Comparison of ENCODE assay signal across 24 mouse cellular contexts in genomic region chr11:20480632-20481031, GRCm38 (mm10).
A peak's percentile ranks its signal among the peaks of the same experiment; 100 is the strongest.
DNase-seq lines count a peak whose midpoint lies in the region; ATAC-seq and TF ChIP-seq lines count a peak whose summit lies in the region.
"Had no signal": no experiment of that assay in that cellular context is flagged by ENCODE, and none has a peak within 500 bp of the region (broad histone marks: within the 10 kb centered on the region; RNA-seq: fewer than 3 reads in every experiment).

No protein-coding gene starts in this region.

- H3K9me3 ChIP-seq in liver, embryonic 14.5 days (ENCODE audit: control insufficient read depth, low read length) = no peaks in the 10 kb centered on the region
- 0 out of 2 replicates have a peak, but pooled peaks cover 5% of the 10 kb centered on the region for H3K9me3 ChIP-seq in midbrain, embryonic 11.5 days (ENCODE audit: control insufficient read depth, low read length)
- H3K9me3 ChIP-seq in midbrain, embryonic 15.5 days = 0 out of 2 replicates have a peak, but pooled peaks cover 7% of the 10 kb centered on the region
- H3K9me3 ChIP-seq: embryonic facial prominence, embryonic 12.5 days; forebrain, embryonic 15.5 days; G1E had no signal

- no peak overlapping the region for H3K9ac ChIP-seq in liver, embryonic 14.5 days (replicated peaks)
- no peak overlapping the region for H3K9ac ChIP-seq in midbrain, embryonic 11.5 days (ENCODE audit: low read length)
- no peak overlapping the region for H3K9ac ChIP-seq in midbrain, embryonic 15.5 days
- H3K9ac ChIP-seq: embryonic facial prominence, embryonic 12.5 days; forebrain, embryonic 13.5 days; forebrain, embryonic 15.5 days had no signal

- no peak overlapping the region for H3K27ac ChIP-seq in liver, embryonic 14.5 days
- no peak overlapping the region for H3K27ac ChIP-seq in midbrain, embryonic 11.5 days (ENCODE audit: low read depth, low read length)
- H3K27ac ChIP-seq in midbrain, embryonic 15.5 days = no peak overlapping the region
- H3K27ac ChIP-seq: embryonic facial prominence, embryonic 10.5 days; embryonic facial prominence, embryonic 12.5 days; forebrain, embryonic 13.5 days; forebrain, embryonic 15.5 days had no signal

- no peak overlapping the region for H3K4me2 ChIP-seq in liver, embryonic 14.5 days (ENCODE audit: low read depth)
- H3K4me2 ChIP-seq in midbrain, embryonic 11.5 days = no peak overlapping the region
- no peak overlapping the region for H3K4me2 ChIP-seq in midbrain, embryonic 15.5 days
- H3K4me2 ChIP-seq: embryonic facial prominence, embryonic 12.5 days; forebrain, embryonic 13.5 days; forebrain, embryonic 15.5 days had no signal

- no peaks in the 10 kb centered on the region for H3K36me3 ChIP-seq in liver, embryonic 14.5 days (replicated peaks; ENCODE audit: control insufficient read depth, insufficient read depth, low read depth)
- no peaks in the 10 kb centered on the region for H3K36me3 ChIP-seq in midbrain, embryonic 11.5 days (ENCODE audit: control insufficient read depth, insufficient read depth, low read length)
- H3K36me3 ChIP-seq in midbrain, embryonic 15.5 days (replicated peaks) = no peaks in the 10 kb centered on the region
- H3K36me3 ChIP-seq: embryonic facial prominence, embryonic 10.5 days; embryonic facial prominence, embryonic 12.5 days; forebrain, embryonic 15.5 days; G1E had no signal

- no peak for ATAC-seq in liver, embryonic 14.5 days (ENCODE audit: insufficient read depth)
- ATAC-seq in midbrain, embryonic 11.5 days (ENCODE audit: low FRiP score) = no peak
- ATAC-seq in midbrain, embryonic 15.5 days (replicated peaks) = no peak
- ATAC-seq: activated CD4-positive, CD25-positive, alpha-beta regulatory T cell, adult 4 months; CD4-positive, CD25-positive, alpha-beta regulatory T cell, adult 4 months; forebrain, embryonic 13.5 days; forebrain, embryonic 15.5 days; Patski had no signal

- no peak overlapping the region for H3K4me3 ChIP-seq in liver, embryonic 14.5 days (ENCODE audit: insufficient read depth in 1 of 2, low read depth in 2 of 2, low read length in 2 of 2)
- no peak overlapping the region for H3K4me3 ChIP-seq in midbrain, embryonic 11.5 days (ENCODE audit: low read depth, low read length)
- H3K4me3 ChIP-seq in midbrain, embryonic 15.5 days = no peak overlapping the region
- H3K4me3 ChIP-seq: embryonic facial prominence, embryonic 10.5 days; embryonic facial prominence, embryonic 12.5 days; forebrain, embryonic 13.5 days; forebrain, embryonic 15.5 days had no signal

- peak; percentile 26 for TF ChIP-seq CTCF in liver, embryonic 14.5 days (IDR thresholded peaks at IDR 0.05; ENCODE audit: low read depth)

- peaks cover 0 to 8% of the 10 kb centered on the region in 2 experiments; a peak in 2 of 4 replicates for H3K4me1 ChIP-seq in liver, embryonic 14.5 days (replicated peaks; ENCODE audit: control insufficient read depth in 2 of 2, insufficient read depth in 2 of 2, low read length in 1 of 2)
- peaks cover 7% of the 10 kb centered on the region for H3K4me1 ChIP-seq in midbrain, embryonic 11.5 days (ENCODE audit: control insufficient read depth, insufficient read depth, low read length)
- peaks cover 6% of the 10 kb centered on the region; the same call in 1 of the 2 replicates for H3K4me1 ChIP-seq in midbrain, embryonic 15.5 days

- DNase-seq in heart, adult 11 months = peak; percentile 76
- no peak for DNase-seq in heart, postnatal 4 days
- no peak for DNase-seq in liver, embryonic 14.5 days (ENCODE audit: low read depth in 3 of 3, low spot score in 3 of 3)
- no peak for DNase-seq in liver
- DNase-seq in midbrain, embryonic 11.5 days (ENCODE audit: low spot score, missing footprints) = peak; percentile 77
- no peak for DNase-seq in kidney, postnatal 14 days
- DNase-seq: adrenal gland, adult 8-10 months; adrenal gland, postnatal 14 days; adrenal gland, postnatal 36 days; B cell, adult 2 months; cerebellum, adult 11-12 months; cerebellum, adult 2 months; cerebellum, adult 9-10 months; cerebellum, postnatal 10 days; cerebellum, postnatal 25 days had no signal

- no peak for TF ChIP-seq EP300 in liver, embryonic 14.5 days (IDR thresholded peaks at IDR 0.05; ENCODE audit: low read depth)

- H3K27me3 ChIP-seq in liver, embryonic 14.5 days (ENCODE audit: control insufficient read depth, insufficient read depth, low read length) = no peaks in the 10 kb centered on the region
- no peaks in the 10 kb centered on the region for H3K27me3 ChIP-seq in midbrain, embryonic 11.5 days (ENCODE audit: control insufficient read depth, insufficient read depth, low read length)
- no peaks in the 10 kb centered on the region for H3K27me3 ChIP-seq in midbrain, embryonic 15.5 days (replicated peaks)
- H3K27me3 ChIP-seq: embryonic facial prominence, embryonic 12.5 days; forebrain, embryonic 13.5 days; forebrain, embryonic 15.5 days; Patski had no signal

- WGBS in liver, embryonic 14.5 days (ENCODE audit: insufficient replicate concordance) = 67% methylated on average over 3 of the region's 3 CpGs
- 89% methylated on average over 3 of the region's 3 CpGs for WGBS in midbrain, embryonic 11.5 days
- 90% methylated on average over 3 of the region's 3 CpGs for WGBS in midbrain, embryonic 15.5 days

Comparison
In these comparisons a context has a peak if more than half of its experiments do, and no peak if none do; other contexts are left out.
1. DNase-seq: peak in heart, adult 11 months (single experiment) and midbrain, embryonic 11.5 days (single experiment); none in heart, postnatal 4 days (single experiment), liver, embryonic 14.5 days (0 of 3), liver (single experiment) and kidney, postnatal 14 days (single experiment).